Mouse (Mus musculus): ENCODE data around the gene Olfr1484.
"Not testable (repeated sequence)": the region's sequence is repeated elsewhere in the genome, so short reads cannot be mapped to it uniquely, and the experiment has no call there.

Olfr1484 gene

GRCm38 (mm10) chr19:13583211-13583610 is at the start of gene Olfr1484:
Gene Olfr1484 (plus strand): TSS chr19:13583511.
- DNase-seq = no peak

GRCm38 (mm10) chr19:13617075-13617474 is 33.8 kb downstream of the Olfr1484 start, which contains the start of gene Olfr1487:
Gene Olfr1487 (plus strand): TSS chr19:13617375.
- DNase-seq = not testable (repeated sequence)

- no peak for DNase-seq
These were observed 48.0 kb downstream of the Olfr1484 start, which contains the start of gene Olfr1489 for GRCm38 (mm10) chr19:13631321-13631720. Gene Olfr1489 (plus strand): TSS chr19:13631621.
